Mouse (Mus musculus) kidney, postnatal 10 days (tissue): ENCODE measurements at regions not wholly inside any gene's neighbourhood (a gene's known extent, or its start where the extent isn't known, plus 50 kb on each side); places are given as distances from the start of the nearest gene placed in this dataset.
A peak's percentile ranks its signal among the peaks of the same experiment; 100 is the strongest.
"Not testable (repeated sequence)": the region's sequence is repeated elsewhere in the genome, so short reads cannot be mapped to it uniquely, and the experiment has no call there.

Experiments
- DNase-seq: peaks from one replicate; pipeline ENCODE4 v3.0.0; 2021; ENCODE audit warnings: mixed read lengths

- DNase-seq = peak; percentile 16
Observed at GRCm38 (mm10) chr11:45244796-45245195, 607.1 kb upstream of the Clint1 start.

GRCm38 (mm10) chr11:45256019-45256418 lies 595.8 kb upstream of the Clint1 start:
- no peak for DNase-seq

- DNase-seq = no peak
Observed at GRCm38 (mm10) chr11:45262198-45262597, 589.7 kb upstream of the Clint1 start.

GRCm38 (mm10) chr11:45264001-45264400 lies 587.9 kb upstream of the Clint1 start:
- peak; percentile 25 for DNase-seq

GRCm38 (mm10) chr11:45265171-45265988 lies 586.5 kb upstream of the Clint1 start:
- DNase-seq = peak; percentile 44

- DNase-seq = no peak
Observed at GRCm38 (mm10) chr11:45265989-45266302, 585.9 kb upstream of the Clint1 start.

GRCm38 (mm10) chr11:45269215-45269614 lies 582.6 kb upstream of the Clint1 start:
- no peak for DNase-seq

- no peak for DNase-seq
Observed at GRCm38 (mm10) chr11:45271206-45271605, 580.6 kb upstream of the Clint1 start.

GRCm38 (mm10) chr11:45274446-45275119 lies 577.3 kb upstream of the Clint1 start:
- DNase-seq = no peak

- DNase-seq = no peak
Observed at GRCm38 (mm10) chr11:45275170-45275569, 576.7 kb upstream of the Clint1 start.

- DNase-seq = no peak
Observed at GRCm38 (mm10) chr11:45296772-45297171, 555.1 kb upstream of the Clint1 start.

GRCm38 (mm10) chr11:45311934-45312333 lies 539.9 kb upstream of the Clint1 start:
- no peak for DNase-seq

- no peak for DNase-seq
Observed at GRCm38 (mm10) chr11:45323766-45324165, 528.1 kb upstream of the Clint1 start.

GRCm38 (mm10) chr11:45330319-45330718 lies 521.5 kb upstream of the Clint1 start:
- no peak for DNase-seq

- DNase-seq = no peak
Observed at GRCm38 (mm10) chr11:45333756-45334155, 518.1 kb upstream of the Clint1 start.

GRCm38 (mm10) chr11:45349331-45349730 lies 502.5 kb upstream of the Clint1 start:
- DNase-seq = no peak

- DNase-seq = no peak
Observed at GRCm38 (mm10) chr11:45365343-45365742, 486.5 kb upstream of the Clint1 start.

GRCm38 (mm10) chr11:45389243-45390146 lies 462.4 kb upstream of the Clint1 start:
- no peak for DNase-seq

- peak; percentile 52 for DNase-seq
Observed at GRCm38 (mm10) chr11:45396009-45396408, 455.8 kb upstream of the Clint1 start.

GRCm38 (mm10) chr11:45398188-45398587 lies 453.7 kb upstream of the Clint1 start:
- no peak for DNase-seq

- no peak for DNase-seq
Observed at GRCm38 (mm10) chr11:45404377-45405029, 447.3 kb upstream of the Clint1 start.

GRCm38 (mm10) chr11:45424066-45424465 lies 427.8 kb upstream of the Clint1 start:
- DNase-seq = not testable (repeated sequence)
